Mouse (Mus musculus) limb, embryonic 13.5 days (tissue): ENCODE results near the gene Ins2. TPM values are rescaled to one million over a fixed set of nuclear protein-coding genes. Genes with fewer than 3 reads are reported as not detected.

ENCODE experiments used
- ATAC-seq: fragments of 200-750 bp; cut with Nextera tagmentation; 2 replicates; pipeline ENCODE4 v1.8.0; 2017; ENCODE audit warnings: low read depth, moderate number of reproducible peaks, moderate TSS enrichment; ENCODE audit not compliant: low FRiP score
- H3K27ac ChIP-seq: fragments of 300-500 bp; sonication (generic); 2 replicates; pipeline ENCODE4 v1.5.1; 2015; ENCODE audit warnings: inconsistent platforms, mild to moderate bottlenecking, moderate library complexity
- H3K27me3 ChIP-seq: fragments of 300-500 bp; sonication (generic); 2 replicates; pipeline ENCODE4 v1.6.1; 2015; ENCODE audit warnings: mild to moderate bottlenecking, inconsistent platforms
- H3K36me3 ChIP-seq: fragments of 300-500 bp; sonication (generic); 2 replicates; pipeline ENCODE4 v1.6.1; 2015; ENCODE audit warnings: inconsistent platforms, mild to moderate bottlenecking, moderate library complexity
- H3K4me1 ChIP-seq: fragments of 300-500 bp; sonication (generic); 2 replicates; pipeline ENCODE4 v1.6.1; 2015; ENCODE audit warnings: inconsistent platforms
- H3K4me2 ChIP-seq: fragments of 300-500 bp; sonication (generic); replicated peaks from 2 replicates; pipeline ENCODE4 v1.6.1; 2015; ENCODE audit warnings: inconsistent platforms, mild to moderate bottlenecking, moderate library complexity
- H3K4me3 ChIP-seq: fragments of 300-500 bp; sonication (generic); 2 replicates; pipeline ENCODE4 v1.5.1; 2015; ENCODE audit warnings: moderate library complexity, mild to moderate bottlenecking, inconsistent platforms
- H3K9ac ChIP-seq: fragments of 300-500 bp; sonication (generic); 2 replicates; pipeline ENCODE4 v1.6.1; 2015; ENCODE audit warnings: mild to moderate bottlenecking, inconsistent platforms
- H3K9me3 ChIP-seq: fragments of 300-500 bp; sonication (generic); 2 replicates; pipeline ENCODE4 v1.6.1; 2016; ENCODE audit warnings: inconsistent platforms
- WGBS: fragments of 180-500 bp; shearing (Covaris S2); methylation state at CpG from one replicate; pipeline ENCODE4 v1.1.7; 2015; 5-methylcytosine and 5-hydroxymethylcytosine counted together
- microRNA counts: library from miRNA; unstranded; fragments of <30 nt; microRNA quantifications from one replicate; lab custom pipeline; 2016
- microRNA-seq: library from miRNA; unstranded; fragments of <30 nt; microRNA quantifications from one replicate; pipeline ENCODE4, GENCODE M21; 2016
- polyA plus RNA-seq: library from polyadenylated mRNA; unstranded; fragments of >200 nt; fragmentation: Nextera tagmentation; extraction: Ambion mirVana; gene quantifications from 2 replicates; pipeline ENCODE4 v1.2.1, GENCODE M21; 2015

Gene Ins2
- polyA plus RNA-seq, 1 experiment from 2014 or later, result not detected

DNA sequence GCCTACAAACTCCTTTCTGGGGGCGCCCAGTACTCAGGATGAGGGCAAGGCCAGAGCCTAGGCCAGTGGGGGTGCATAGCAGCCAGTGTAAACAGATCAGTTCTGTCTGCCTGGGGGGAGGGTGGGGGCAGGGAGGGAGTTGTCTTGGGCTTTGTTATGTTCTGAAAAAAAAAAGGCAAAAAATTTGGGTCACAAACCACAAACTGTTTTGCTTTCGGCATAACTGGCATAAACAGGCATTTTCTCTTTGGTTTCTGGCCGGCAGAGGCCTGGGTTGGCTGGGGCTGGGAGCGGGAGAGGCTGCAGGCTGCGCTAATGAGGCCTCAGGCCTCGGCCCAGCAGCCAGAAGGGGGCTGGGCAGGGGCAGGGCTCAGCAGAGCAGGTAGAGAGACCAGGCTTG is 96.5 kb downstream of the Ins2 start:
- Histone ChIP-seq H3K9ac (no peak overlapping the region), H3K4me3 (no peak overlapping the region)
- WGBS, result 23% methylated on average over 6 of the region's 6 CpGs

DNA sequence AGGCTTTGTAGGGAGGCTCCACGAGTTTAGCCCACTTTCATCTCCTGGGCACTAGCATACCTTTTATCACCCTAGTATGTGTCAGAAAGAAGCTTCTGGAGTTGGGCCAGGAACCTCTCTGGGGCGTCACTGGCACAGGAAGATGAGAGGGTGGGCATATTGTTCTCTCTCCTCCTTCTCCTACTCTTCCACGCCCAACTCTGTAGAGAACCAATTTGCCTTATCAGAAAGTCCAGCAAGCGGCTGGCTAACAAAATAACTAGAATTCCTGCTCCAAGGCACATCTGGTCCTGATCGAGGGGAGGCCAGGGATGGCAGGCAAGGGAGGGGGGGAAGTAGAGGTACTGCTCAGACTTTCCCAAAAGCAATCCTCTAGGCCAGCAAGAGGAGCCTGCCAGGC is 98.1 kb downstream of the Ins2 start:
- H3K4me1 ChIP-seq, result peaks cover 22% of the 10 kb centered on the region
- 0 out of 2 replicates have a peak, but pooled peaks have one; percentile 55 for ATAC-seq
- H3K27me3 ChIP-seq, result no peaks in the 10 kb centered on the region
- H3K27ac ChIP-seq, result peak overlapping the region; percentile 58
- peaks cover 5% of the 10 kb centered on the region; the same call in 1 of the 2 replicates for H3K9me3 ChIP-seq
- no peak overlapping the region for H3K9ac ChIP-seq
- no peak overlapping the region for H3K4me3 ChIP-seq
- no peak overlapping the region for H3K4me2 ChIP-seq
- no peaks in the 10 kb centered on the region for H3K36me3 ChIP-seq
- 11% methylated on average over 5 of the region's 5 CpGs for WGBS

More for the DNA sequence above, 96.5 kb downstream of the Ins2 start:
- H3K27ac ChIP-seq, result no peak overlapping the region
- H3K36me3 ChIP-seq, result peaks cover 10% of the 10 kb centered on the region
- peaks cover 22% of the 10 kb centered on the region for H3K4me1 ChIP-seq
- no peak for ATAC-seq
- H3K4me2 ChIP-seq, result no peak overlapping the region
- peaks cover 5% of the 10 kb centered on the region; the same call in 1 of the 2 replicates for H3K9me3 ChIP-seq
- H3K27me3 ChIP-seq, result 0 out of 2 replicates have a peak, but pooled peaks cover 4% of the 10 kb centered on the region

DNA sequence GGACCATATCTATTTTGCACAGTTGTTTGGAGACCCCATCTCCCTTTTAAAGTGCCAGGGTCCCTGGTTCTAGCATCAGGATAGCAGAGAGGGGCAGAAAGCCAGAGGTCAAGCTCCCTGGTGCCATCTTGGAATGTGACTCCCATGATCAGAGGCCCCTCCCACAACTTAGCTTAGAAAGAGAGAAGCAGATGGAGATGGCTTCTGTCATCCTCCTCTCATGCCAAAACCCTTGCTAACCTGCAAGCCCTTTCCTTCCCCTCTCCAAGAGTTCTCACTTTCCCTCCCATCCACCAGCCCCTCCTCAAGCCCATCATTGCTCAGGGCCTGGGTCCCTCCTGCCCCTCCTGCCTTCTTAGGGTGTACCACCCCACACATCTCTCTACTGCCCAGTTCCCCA is 107.0 kb downstream of the Ins2 start:
- H3K4me3 ChIP-seq, result no peak overlapping the region
- H3K4me1 ChIP-seq, result peaks cover 9% of the 10 kb centered on the region
- H3K9me3 ChIP-seq, result no peaks in the 10 kb centered on the region
- H3K9ac ChIP-seq, result no peak overlapping the region
- no peak overlapping the region for H3K4me2 ChIP-seq
- H3K36me3 ChIP-seq, result no peaks in the 10 kb centered on the region
- no peak for ATAC-seq
- H3K27ac ChIP-seq, result no peak overlapping the region
- H3K27me3 ChIP-seq, result no peaks in the 10 kb centered on the region

DNA sequence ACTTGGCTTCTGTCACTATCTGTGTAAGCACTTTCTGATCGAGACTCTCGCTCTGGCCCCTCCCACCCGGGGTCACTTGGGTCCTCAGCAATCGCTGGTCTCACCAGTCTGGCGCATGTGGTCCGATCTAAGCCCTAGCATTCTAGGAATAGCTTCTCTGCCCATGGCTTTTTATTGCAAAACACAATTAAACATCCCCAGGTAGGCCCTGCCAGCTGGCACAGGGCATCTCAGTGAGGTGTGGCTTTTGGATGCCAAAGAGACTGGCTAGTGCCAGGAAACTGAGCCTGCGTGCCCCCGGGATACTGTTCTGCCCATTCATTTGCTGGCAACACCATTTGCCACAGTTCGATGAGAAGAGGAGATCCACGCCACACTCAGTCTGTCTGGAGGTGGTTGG is 112.5 kb downstream of the Ins2 start:
- H3K36me3 ChIP-seq, result no peaks in the 10 kb centered on the region
- no peak overlapping the region for H3K4me3 ChIP-seq
- H3K9ac ChIP-seq, result no peak overlapping the region
- H3K4me2 ChIP-seq, result no peak overlapping the region
- no peak overlapping the region for H3K27ac ChIP-seq
- no peaks in the 10 kb centered on the region for H3K27me3 ChIP-seq
- 85% methylated on average over 10 of the region's 10 CpGs for WGBS
- no peaks in the 10 kb centered on the region for H3K4me1 ChIP-seq
- no peaks in the 10 kb centered on the region for H3K9me3 ChIP-seq
- ATAC-seq, result no peak

DNA sequence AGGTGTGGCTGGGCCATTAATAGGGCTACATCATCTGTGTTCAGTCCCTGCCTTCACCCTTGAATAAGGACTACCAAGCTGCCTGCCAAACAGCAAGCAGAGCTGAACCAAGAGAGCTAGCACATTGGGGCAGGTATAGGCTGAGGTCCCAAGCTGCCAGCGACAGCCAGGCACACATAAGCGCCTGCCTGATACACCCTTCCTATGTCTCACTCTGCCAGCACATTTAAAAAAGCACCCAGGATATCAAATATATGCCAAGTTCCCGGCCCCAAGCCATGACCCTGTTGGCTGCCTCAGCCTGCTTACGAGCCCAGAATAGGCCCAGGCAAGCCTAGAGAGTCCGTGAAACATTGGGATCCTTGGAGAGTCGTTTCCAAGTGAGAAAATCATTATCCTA is 113.4 kb downstream of the Ins2 start:
- Histone ChIP-seq H3K4me1 (no peaks in the 10 kb centered on the region), H3K36me3 (no peaks in the 10 kb centered on the region), H3K9ac (no peak overlapping the region), H3K4me2 (no peak overlapping the region), H3K4me3 (no peak overlapping the region), H3K27me3 (no peaks in the 10 kb centered on the region), H3K9me3 (no peaks in the 10 kb centered on the region), H3K27ac (no peak overlapping the region)
- 80% methylated on average over 6 of the region's 6 CpGs for WGBS
- no peak for ATAC-seq

MicroRNAs encoded within 50 kb of the gene (microRNA counts, 519-probe panel; counts per million panel counts)
- 2,906 counts per million, percentile 47 among the panel's probes with 10 or more counts for microRNA mmu-miR-483 (lab: Ali Mortazavi, UCI)

Small RNA genes within 50 kb of the gene (microRNA-seq; reads per million reads assigned to microRNA genes)
- 3,016 reads per million, percentile 86 among the genes with 10 or more reads in this experiment for gene Mir483

Other genes starting within 250 kb of the Ins2 start
- 60.9 and 62.3 TPM in 2 replicates for gene Tnnt3, start 244.5 kb downstream of the Ins2 start, polyA plus RNA-seq
- 27.3 and 35.1 TPM in 2 replicates for gene Mrpl23, start 210.7 kb downstream of the Ins2 start, polyA plus RNA-seq
- gene Igf2, start 76.6 kb downstream of the Ins2 start, polyA plus RNA-seq, result 1,260 and 1,271 TPM in 2 replicates
- gene Gm49394, start 73.4 kb downstream of the Ins2 start, polyA plus RNA-seq, result 0.23 TPM in 1 of 2 replicates, not detected in the other
- 0.46 and 0.77 TPM in 2 replicates for gene Th, start 187.7 kb upstream of the Ins2 start, polyA plus RNA-seq
- gene Ascl2, start 225.9 kb upstream of the Ins2 start, polyA plus RNA-seq, result 0.75 and 1.4 TPM in 2 replicates